Mouse (Mus musculus): Measurements from ENCODE around the gene Galnt13.
"Not testable (repeated sequence)": the region's sequence is repeated elsewhere in the genome, so short reads cannot be mapped to it uniquely, and the experiment has no call there.

The Galnt13 gene

DNA sequence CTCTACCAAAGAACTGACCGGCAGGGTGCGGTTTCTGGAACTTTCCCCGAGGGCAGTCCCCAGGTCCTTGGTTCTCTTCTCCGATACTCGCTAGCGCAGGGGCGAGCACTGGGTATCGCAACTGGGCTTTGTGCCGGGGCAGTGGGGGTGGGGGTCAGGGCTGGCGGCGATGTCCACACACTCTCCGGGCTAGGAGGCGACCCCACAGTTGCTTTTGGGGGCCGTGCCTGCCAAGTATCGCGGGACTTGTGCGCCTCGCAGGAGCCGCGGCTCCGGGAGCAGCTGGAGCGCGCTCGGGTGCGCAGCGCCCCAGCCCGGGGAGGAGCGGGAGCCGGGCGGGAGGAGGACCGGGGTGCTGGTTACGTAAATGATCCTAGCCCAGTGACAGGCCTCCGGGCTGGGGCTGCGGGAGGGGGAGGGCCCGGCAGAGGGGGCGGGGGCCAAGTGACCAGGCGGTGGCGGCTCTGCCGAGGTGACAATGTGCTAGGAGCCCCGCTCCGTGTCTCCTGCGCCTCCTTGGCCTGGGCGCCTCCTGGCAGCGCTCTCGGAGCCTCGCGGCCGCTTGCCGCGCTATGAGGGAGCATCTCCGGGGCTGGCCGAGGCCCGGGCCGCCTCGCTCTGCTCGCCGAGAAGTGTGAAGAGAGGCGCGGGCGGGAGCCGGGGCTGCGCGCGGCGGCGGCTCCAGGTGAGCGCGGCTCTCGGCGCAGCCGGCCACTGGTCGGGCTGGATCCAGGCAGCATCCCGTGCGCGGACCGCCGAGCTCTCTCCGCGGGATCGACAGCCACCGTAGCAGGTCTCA lies at the start of gene Galnt13:
Galnt13 (plus strand) TSS at position 381 of the 799 bp plus-strand sequence.
- peak; percentile 67 to 70 for DNase-seq (ENCODE audit: low spot score in 2 of 2)

GRCm38 (mm10) chr2:54431060-54431459 lies 5.1 kb upstream of the Galnt13 start:
- DNase-seq (ENCODE audit: low spot score in 2 of 2) = no peak

- DNase-seq (ENCODE audit: low spot score in 2 of 2) = no peak
Measured at GRCm38 (mm10) chr2:54435380-54435779, 737 bp upstream of the Galnt13 start.

- peak; percentile 22 to 41 for DNase-seq (ENCODE audit: low spot score in 2 of 2)
Measured at GRCm38 (mm10) chr2:54436736-54437500, 801 bp downstream of the Galnt13 start.

DNA sequence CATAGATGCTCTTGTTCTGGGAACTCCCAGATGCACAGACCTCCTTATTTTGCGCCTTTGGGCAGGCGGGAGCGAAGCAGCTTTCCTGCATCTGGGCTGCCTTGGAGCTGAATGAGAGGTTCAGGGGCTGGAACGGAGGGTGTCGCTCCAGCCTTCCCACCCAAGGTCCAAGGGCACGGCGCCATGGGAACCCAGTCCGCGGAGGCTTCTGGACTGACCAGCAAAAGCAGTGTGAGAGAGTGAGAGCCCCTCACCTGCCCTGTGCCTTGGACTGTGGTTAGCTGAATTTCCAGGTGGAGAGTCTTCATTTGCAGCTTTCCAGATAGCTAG lies 1.3 kb downstream of the Galnt13 start:
- peak in 1 of 2 experiments; percentile 4 for DNase-seq (ENCODE audit: low spot score in 2 of 2)

GRCm38 (mm10) chr2:54442734-54443500 lies 6.8 kb downstream of the Galnt13 start:
- no peak for DNase-seq (ENCODE audit: low spot score in 2 of 2)

GRCm38 (mm10) chr2:54483426-54483825 lies 47.3 kb downstream of the Galnt13 start:
- no peak for DNase-seq (ENCODE audit: low spot score in 2 of 2)

- DNase-seq (ENCODE audit: low spot score in 2 of 2) = no peak
Measured at GRCm38 (mm10) chr2:54522989-54523388, 86.9 kb downstream of the Galnt13 start.

DNA sequence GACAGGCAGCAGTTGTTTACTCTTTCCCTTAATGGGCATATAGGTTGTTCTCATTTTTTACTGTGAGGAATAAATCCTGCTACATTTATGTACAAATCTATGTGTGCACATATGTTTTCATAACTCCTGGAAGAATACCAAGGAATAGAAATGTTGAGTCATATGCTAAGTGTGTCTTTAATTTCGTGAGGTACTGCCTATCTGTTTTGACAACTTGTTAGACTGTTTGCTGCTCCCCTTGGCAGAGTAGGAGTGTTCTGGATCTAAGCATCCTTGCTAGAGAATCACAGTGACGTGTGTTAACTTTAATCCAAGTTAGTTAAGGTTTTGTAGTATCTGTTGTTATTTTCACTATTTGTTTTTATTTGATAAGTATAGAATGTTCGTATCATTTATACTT lies 91.0 kb downstream of the Galnt13 start:
- DNase-seq (ENCODE audit: low spot score in 2 of 2) = no peak

DNA sequence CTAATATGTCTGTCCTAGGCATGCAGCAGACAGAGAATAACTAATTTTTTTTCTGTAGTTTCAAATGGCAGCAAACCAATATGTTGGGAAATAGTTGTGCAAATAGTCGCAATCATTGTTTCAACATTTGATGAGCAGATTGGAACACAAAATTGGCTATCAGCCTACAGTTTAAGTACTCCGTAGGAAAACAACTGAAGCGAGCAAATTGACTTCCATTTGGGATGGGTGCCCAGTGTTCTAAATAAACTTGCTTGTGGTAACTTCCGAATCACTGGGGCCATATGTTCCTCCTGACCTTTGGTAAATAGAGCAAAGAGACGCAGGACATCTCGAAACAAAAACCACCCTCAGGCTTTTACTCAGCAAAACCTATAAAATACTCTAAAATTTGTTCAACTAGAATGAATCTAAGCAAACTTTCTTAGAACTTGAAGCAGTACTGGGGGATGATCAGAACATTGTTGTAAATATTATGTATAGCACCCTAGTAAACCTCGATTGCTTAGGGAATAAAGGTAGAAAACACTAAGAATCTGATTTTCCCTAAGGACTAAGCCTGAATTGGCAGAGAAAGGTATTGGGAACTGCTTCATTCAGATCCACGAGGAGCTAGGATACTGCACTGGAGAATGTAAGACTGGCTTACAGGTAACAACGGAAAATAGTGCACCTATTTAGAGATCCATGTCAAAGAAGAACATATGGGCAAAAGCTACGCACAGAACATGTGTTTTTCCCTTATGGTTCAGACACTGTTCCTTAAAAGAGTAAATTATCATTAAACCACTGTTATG lies 122.4 kb downstream of the Galnt13 start:
- no peak for DNase-seq (ENCODE audit: low spot score in 2 of 2)

- DNase-seq (ENCODE audit: low spot score in 2 of 2) = no peak
Measured at GRCm38 (mm10) chr2:54565068-54565467, 129.0 kb downstream of the Galnt13 start.

DNA sequence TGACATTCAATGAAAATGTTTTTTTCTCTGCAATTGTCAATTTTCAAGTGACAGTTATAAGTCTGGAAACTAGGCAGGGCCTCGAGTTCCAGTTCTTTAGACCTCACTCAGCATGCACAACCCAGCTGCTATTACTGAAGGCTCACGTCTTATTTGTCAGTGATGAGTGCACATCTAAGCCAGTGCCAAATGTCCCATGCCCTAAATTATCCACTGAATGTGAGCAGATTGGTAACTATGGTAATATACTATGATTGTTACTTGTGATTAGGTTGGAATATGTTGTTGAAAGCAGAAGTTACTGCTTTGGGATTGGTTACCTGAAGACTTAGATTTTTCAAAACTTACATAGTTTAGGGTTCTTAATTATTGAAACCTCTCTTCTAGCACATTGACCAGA lies 131.1 kb downstream of the Galnt13 start:
- no peak for DNase-seq (ENCODE audit: low spot score in 2 of 2)

- DNase-seq (ENCODE audit: low spot score in 2 of 2) = no peak
Measured at GRCm38 (mm10) chr2:54567632-54568031, 131.5 kb downstream of the Galnt13 start.

GRCm38 (mm10) chr2:54713817-54714216 lies 277.7 kb downstream of the Galnt13 start:
- DNase-seq (ENCODE audit: low spot score in 2 of 2) = not testable (repeated sequence)

DNA sequence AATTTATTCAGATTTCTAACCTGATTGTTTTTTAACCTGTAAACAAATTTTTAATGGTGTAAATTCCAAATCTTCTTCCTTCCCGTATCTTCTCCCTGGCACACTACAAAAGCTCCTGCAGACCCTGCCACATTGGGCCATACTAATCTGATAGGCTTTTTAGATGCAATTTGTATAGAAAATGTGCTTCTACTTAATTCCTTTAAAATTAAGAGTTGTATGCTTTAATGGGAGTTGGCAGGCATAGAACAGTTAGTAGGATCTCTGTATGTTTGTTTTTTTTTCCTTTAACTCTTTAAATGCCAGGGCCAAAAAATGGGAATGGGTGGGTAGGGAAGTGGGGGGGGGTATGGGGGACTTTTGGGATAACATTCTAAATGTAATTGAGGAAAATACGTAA lies 315.1 kb downstream of the Galnt13 start:
- DNase-seq (ENCODE audit: low spot score in 2 of 2) = no peak

- no peak for DNase-seq (ENCODE audit: low spot score in 2 of 2)
Measured at GRCm38 (mm10) chr2:54759781-54760180, 323.7 kb downstream of the Galnt13 start.

GRCm38 (mm10) chr2:54778790-54779273 lies 342.7 kb downstream of the Galnt13 start:
- no peak for DNase-seq (ENCODE audit: low spot score in 2 of 2)

DNA sequence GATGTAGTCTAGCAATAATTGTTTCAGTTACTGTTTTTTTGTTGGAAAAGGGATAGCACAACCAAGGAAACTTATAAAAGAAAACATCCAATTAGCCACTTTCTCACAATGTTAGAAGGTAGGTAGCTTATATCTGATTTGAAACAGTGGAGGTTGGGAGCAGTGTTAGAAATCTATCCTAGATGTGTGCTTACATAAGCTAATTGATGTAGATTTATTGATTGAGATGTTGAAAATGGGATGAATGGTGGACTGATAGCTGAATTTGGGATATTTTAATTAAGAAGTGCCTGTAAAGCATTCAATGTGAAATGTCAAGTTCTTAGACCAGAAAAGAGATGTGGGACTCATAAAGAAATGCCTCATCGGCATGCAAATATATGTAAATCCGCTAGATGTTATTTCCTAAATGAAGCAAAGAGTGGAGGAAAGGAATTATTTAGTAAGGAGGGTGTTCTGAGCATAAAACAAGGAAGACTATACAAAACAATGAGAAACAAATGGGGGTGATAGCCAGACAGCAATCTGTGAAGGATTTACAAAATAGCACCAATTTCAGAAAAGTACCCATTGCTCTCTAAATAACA lies 377.6 kb downstream of the Galnt13 start:
- DNase-seq (ENCODE audit: low spot score in 2 of 2) = no peak

DNA sequence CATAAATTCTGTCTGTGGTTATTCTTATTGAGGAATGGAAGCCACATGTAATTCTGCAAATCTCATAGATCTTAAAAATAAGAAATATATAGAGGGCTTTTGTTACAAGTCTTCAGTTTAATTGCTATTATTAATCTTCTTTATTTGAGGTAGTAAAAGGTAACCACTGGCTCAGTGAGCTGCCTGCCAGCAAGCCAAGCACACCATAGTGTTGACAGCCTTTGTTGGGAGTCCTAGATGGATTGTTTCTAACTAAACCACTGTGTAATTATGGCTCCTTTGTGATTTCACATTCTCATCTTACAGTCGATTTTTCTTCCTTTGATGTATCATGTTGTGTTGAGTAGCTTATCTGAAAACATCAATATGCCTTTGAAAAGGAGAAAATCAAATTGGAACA lies 405.1 kb downstream of the Galnt13 start:
- DNase-seq (ENCODE audit: low spot score in 2 of 2) = no peak

DNA sequence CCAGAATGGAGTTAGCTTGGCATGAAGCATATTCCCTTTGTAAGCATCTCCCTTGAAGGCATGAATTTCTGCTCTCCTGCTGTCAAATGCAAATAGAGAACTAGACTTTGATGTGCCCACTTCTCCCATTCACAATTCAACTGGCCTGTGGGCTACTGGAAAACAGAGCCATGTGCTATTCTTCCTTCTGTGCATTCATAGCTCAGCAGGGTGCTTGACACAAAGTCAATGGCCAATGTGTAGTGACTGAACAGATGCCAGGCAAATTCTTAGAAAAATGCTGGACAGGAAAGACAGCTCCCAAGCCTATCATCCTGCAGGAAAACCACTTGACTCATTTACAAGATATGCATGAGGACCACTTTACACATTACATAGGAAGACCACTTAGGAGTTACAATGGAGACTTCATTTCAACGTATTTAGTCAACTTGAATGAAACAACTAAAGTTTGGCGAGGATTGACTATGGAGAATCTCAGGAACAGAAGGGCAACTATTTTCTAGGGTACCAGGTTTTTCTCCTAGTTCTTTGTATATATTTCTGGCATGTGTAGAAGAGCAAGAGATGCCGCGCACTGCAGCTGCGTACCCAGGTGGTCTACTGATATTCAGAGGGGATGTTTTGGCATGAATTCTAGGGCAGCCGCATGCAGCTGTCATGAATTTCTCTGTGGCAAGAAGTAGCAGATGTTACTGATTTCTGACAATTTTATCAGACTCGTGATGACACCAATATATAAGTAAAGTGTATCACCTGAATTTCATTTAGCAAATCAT lies 470.4 kb downstream of the Galnt13 start:
- DNase-seq (ENCODE audit: low spot score in 2 of 2) = no peak

Data from right cerebral cortex, postnatal 36 days (tissue).